Mouse (Mus musculus) brain, adult 2 months (tissue): ENCODE data around the gene Slc39a10.
"Not testable (repeated sequence)": the region's sequence is repeated elsewhere in the genome, so short reads cannot be mapped to it uniquely, and the experiment has no call there.

Source experiments
- DNase-seq: peaks from one replicate; pipeline ENCODE4 v3.0.0; 2011; ENCODE audit warnings: low read depth, low spot score

Gene Slc39a10

DNA sequence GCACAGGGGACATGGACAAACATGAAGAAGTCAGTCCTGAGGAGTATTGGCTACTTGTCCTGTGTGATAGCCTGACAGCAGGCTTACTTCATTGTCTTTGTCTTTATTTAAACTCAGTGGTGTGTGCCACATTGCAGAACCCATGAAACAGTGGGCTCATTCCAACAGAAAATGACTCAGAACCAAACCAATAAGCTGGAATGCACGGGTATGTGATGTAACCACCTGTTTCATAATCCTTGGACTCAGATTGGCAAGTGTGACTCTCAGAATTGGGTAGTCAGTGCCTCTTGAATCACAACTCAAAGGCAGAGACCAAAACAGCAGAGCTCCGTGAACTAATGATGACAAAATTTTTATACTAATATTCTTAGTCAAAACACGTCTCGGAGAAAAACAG is 110.4 kb downstream of the Slc39a10 start:
- not testable (repeated sequence) for DNase-seq

DNA sequence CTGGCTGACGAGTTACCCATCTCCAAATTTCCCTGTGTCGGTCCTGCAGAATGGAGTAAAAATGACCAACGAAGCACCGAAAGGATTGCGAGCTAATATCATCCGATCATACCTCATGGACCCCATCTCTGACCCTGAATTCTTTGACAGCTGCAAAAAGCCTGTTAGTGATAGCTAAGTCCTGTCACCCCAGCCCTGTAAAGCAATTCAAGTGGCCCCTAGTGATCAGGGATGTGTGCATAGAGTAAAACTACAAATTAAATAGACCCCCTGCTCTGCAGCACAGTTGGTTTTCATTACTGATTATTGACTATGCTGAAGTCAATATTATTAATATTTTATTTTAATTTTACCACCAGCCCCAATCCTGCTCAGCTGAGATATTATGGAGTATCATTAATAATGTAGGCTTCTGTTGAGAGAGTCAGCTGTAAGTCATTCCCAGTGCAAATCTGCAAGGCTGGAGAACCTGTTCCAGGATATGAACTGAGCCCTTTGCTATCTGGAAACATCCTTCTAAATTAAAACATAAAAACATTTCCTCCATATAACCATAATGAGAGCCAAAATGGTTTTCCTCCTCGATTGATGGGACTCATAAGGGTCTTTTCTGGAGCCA is 122.5 kb downstream of the Slc39a10 start:
- not testable (repeated sequence) for DNase-seq

DNA sequence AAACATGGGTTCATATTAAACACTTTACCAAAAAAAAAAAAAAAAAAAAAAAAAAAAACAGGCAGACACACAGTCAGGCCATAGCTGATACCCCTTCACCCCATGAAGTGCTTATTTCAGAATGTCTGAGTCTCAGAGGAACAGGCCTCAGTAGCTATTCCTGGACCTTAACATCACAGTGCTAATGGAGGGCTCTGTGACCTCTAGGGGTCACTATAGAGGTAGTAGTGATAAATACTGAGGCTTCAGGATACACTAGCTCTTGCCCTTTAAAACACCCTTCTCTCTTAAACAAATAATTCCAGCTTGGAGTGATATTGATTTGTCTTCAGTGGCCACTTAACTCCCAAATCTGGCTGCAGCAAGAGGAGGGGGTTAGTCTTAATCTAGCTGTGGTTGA is 123.3 kb downstream of the Slc39a10 start:
- not testable (repeated sequence) for DNase-seq

DNA sequence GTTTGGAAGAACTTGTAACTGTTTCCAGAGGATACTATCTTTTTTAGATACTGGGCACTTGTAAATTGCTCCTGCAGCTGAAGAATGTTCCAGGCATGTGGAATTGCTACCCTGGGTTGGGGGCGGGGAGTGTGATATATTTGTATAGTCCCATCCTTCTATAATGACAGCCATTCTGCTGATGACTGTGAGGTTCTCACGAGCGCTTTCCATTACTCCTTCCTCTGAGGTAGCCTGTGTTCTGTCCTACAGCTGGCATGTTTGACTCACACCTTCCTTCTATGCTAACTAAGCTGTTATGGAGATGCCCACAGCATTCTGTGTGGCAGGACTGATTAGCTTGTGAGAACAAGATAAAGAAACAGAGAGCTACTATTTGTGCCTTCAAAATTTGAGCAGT is 128.1 kb downstream of the Slc39a10 start:
- not testable (repeated sequence) for DNase-seq
